Mouse (Mus musculus) liver, adult 2 months (tissue): ENCODE results near the gene Zfp358.
A peak's percentile ranks its signal among the peaks of the same experiment; 100 is the strongest.

Source experiments
- CTCF ChIP-seq: fragments of 200-500 bp; IDR thresholded peaks from 2 replicates; pipeline ENCODE4 v1.5.1; 2011; ENCODE audit warnings: low read depth, low read length, control low read depth
- POLR2A ChIP-seq: fragments of 200-500 bp; IDR thresholded peaks from 2 replicates; pipeline ENCODE4 v1.6.1; 2011; ENCODE audit warnings: low read length, control low read depth; ENCODE audit not compliant: insufficient read depth; ENCODE audit errors: extremely low read depth

DNA sequence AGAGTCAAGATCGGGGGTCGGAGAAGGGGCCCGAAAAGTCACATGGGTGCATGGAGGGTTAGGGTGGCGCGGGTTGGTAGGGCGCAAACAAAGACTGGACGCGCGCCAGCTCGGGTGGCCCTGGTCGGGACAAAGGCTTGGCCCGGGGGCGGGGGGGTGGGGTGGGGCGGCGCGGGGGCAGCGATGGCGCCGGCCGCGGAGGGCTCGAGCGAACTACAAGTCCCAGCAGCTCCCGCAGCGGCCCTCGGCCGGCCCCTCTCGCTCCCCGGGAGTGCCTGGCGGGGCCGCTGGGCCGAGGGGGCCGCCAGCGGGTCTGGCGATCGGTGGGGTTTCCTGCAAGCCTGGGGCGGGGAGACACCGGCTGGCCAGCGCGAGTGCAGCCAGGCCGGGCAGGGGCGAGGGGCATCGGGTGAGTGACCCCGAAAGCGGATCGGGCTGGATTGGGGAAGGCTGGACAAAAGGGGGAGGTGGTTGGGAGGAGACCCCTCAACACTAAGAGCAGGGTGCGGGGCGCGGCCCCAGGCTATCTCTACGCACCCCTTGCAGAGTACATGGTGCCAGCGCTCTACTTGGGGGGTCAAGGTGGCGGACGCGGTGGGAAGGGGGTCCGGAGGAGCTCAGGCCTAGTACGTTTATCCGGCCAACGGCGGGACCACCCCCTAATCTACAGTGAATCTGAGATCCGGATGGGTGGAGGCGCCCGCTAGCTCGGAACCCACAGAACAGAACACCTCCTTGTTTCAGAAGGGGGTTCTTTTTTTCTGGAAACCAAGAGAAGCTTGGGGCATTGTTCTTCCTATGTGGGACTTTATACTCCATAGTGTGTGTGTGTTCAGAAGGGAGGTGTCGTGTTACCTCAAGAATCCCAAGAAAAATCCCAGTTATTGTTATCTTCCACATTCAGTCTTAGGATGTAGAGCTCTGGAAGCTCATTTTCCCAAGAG is at the start of gene Zfp358:
- TF ChIP-seq CTCF = no peak
- TF ChIP-seq POLR2A = peak; percentile 37; the same call in 1 of the 2 replicates
